Mouse (Mus musculus): ENCODE data around the gene Foxj3. TPM values are rescaled to one million over a fixed set of nuclear protein-coding genes. Genes with fewer than 3 reads are reported as not detected.

The Foxj3 gene
- polyA plus RNA-seq, 1 experiment from 2014 or later: 30.9 TPM

DNA sequence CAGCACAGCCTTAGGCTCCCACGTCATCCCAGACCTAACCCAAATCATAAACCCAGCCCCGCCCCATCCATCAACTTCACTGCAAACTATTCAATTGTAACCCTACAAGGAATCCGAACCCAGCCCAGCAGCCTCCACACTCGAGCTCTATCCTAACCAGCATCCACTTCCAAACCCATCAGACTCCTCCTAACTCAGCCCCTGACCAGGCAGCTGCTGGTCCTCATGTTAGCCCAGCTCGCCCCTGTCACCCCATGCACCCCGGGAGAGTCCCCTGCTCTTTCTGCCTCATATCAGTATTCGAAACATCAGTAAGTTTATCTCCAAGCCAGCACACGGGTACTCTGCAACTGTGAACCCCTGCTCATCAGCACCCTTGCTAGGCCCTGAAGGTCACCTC, 98.9 kb downstream of the Foxj3 start:
- H3K36me3 ChIP-seq (ENCODE audit: control insufficient read depth, insufficient read depth, low read length): no peaks in the 10 kb centered on the region
- no peak overlapping the region for H3K4me2 ChIP-seq (ENCODE audit: low read depth, low read length, severe bottlenecking)
- ATAC-seq (replicated peaks; ENCODE audit: low FRiP score): no peak
- WGBS: 84% methylated on average over 8 of the region's 8 CpGs
- no peaks in the 10 kb centered on the region for H3K27me3 ChIP-seq (ENCODE audit: control insufficient read depth, insufficient read depth, low read length)
- DNase-seq (ENCODE audit: low spot score): no peak
- H3K4me3 ChIP-seq (ENCODE audit: low read depth, low read length): no peak overlapping the region
- H3K9me3 ChIP-seq (ENCODE audit: control insufficient read depth, low read length): no peaks in the 10 kb centered on the region
- no peaks in the 10 kb centered on the region; the same call in 1 of the 2 replicates for H3K4me1 ChIP-seq (replicated peaks; ENCODE audit: control insufficient read depth, insufficient read depth, low read length)
- no peak overlapping the region for H3K9ac ChIP-seq (ENCODE audit: low read length)
- no peak overlapping the region for H3K27ac ChIP-seq (ENCODE audit: low read depth, low read length)

DNA sequence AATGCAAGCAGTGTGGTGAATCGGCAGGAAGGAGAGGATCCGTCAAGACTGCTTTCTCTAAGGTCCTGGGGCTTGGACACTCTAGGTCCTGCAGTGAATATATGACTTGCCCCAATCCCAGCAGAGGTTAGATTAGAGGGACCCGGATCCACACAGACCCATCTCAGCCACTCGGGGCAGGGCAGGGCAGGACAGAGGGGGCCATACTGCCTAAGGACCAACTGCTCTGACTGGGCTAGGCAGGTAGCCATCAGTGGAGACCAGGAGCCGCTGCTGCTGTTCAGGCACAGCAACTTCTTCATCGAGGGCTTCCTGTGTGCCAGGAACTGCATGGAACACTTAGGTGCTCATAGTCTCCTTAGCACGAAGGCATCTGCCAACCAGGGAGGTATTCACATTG, 99.9 kb downstream of the Foxj3 start:
- DNase-seq (ENCODE audit: low spot score): no peak

DNA sequence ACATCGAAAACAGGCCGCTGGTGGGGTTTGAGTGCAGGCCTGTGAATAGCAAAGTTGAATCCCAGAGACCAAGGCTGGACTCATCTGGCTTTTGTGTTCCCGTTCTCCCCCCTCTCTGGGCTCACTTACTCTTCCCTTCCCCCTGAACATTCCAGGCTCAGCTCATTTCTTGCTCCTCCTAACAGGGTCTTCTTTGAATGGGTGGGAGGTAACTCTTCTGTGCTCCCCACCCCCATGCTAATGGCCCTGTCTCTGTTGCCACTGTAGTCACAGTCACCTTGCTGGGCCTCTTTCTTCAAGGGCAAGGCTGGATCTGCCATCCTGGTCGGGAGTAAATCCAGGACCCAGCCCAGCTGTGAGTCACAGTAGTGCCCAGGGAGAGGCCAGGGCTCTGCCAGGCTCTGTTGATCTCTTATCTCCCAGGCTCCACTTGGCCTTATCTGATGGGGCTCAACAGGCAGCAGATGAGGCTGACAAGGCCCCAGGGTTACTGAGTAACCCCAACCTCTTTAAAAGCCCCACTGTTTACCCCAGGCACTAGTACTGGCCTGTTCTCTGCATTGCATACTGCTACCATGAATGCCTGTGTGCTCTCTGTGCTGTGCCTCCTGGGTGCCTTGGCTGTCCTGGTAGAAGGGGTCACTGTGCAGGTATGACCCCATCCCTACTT, 100.5 kb downstream of the Foxj3 start, which contains the start of gene Guca2a:
Gene Guca2a, plus strand, starts transcription at position 529 of the 670 bp plus-strand sequence.
- DNase-seq (ENCODE audit: low spot score) (no peak), ATAC-seq (replicated peaks; ENCODE audit: low FRiP score) (no peak)
- Histone ChIP-seq H3K4me2 (ENCODE audit: low read depth, low read length, severe bottlenecking) (no peak within 1 kb of the TSS), H3K4me3 (ENCODE audit: low read depth, low read length) (no peak within 1 kb of the TSS), H3K36me3 (ENCODE audit: control insufficient read depth, insufficient read depth, low read length) (no peaks in the 10 kb centered on the region), H3K27me3 (ENCODE audit: control insufficient read depth, insufficient read depth, low read length) (no peaks in the 10 kb centered on the region), H3K9ac (ENCODE audit: low read length) (no peak within 1 kb of the TSS), H3K4me1 (replicated peaks; ENCODE audit: control insufficient read depth, insufficient read depth, low read length) (no peaks in the 10 kb centered on the region; the same call in 1 of the 2 replicates), H3K9me3 (ENCODE audit: control insufficient read depth, low read length) (no peaks in the 10 kb centered on the region), H3K27ac (ENCODE audit: low read depth, low read length) (no peak within 1 kb of the TSS)
- 81% methylated on average over 4 of the region's 4 CpGs for WGBS

More for the DNA sequence above, 99.9 kb downstream of the Foxj3 start:
- Histone ChIP-seq H3K27me3 (ENCODE audit: control insufficient read depth, insufficient read depth, low read length) (no peaks in the 10 kb centered on the region), H3K9ac (ENCODE audit: low read length) (no peak overlapping the region), H3K4me3 (ENCODE audit: low read depth, low read length) (no peak overlapping the region), H3K27ac (ENCODE audit: low read depth, low read length) (no peak overlapping the region), H3K36me3 (ENCODE audit: control insufficient read depth, insufficient read depth, low read length) (no peaks in the 10 kb centered on the region), H3K4me1 (replicated peaks; ENCODE audit: control insufficient read depth, insufficient read depth, low read length) (no peaks in the 10 kb centered on the region; the same call in 1 of the 2 replicates), H3K4me2 (ENCODE audit: low read depth, low read length, severe bottlenecking) (no peak overlapping the region), H3K9me3 (ENCODE audit: control insufficient read depth, low read length) (no peaks in the 10 kb centered on the region)
- WGBS: 90% methylated on average over 7 of the region's 7 CpGs
- ATAC-seq (replicated peaks; ENCODE audit: low FRiP score): no peak

DNA sequence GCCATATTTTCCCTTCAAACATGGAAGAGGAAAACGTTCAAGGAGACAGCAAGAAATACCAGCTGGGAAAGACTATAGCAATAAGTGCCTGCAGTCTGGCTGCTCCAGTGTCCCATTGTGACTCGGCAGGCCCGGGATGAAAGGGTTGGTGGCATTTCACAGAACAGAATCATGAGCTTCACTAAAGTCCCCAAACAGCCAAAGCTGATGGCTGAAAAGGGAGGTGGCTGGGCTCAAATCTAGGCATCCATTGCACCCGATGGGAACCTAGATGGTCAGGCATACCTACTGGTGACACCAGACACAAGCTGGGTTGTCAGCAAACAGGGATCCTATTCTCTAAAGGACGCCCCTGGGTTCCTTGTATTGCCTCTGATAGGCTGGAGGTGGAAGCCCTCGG, 101.1 kb downstream of the Foxj3 start:
- no peaks in the 10 kb centered on the region for H3K27me3 ChIP-seq (ENCODE audit: control insufficient read depth, insufficient read depth, low read length)
- no peaks in the 10 kb centered on the region for H3K4me1 ChIP-seq (replicated peaks; ENCODE audit: control insufficient read depth, insufficient read depth, low read length)
- WGBS: 89% methylated on average over 6 of the region's 6 CpGs
- no peaks in the 10 kb centered on the region for H3K36me3 ChIP-seq (ENCODE audit: control insufficient read depth, insufficient read depth, low read length)
- H3K4me2 ChIP-seq (ENCODE audit: low read depth, low read length, severe bottlenecking): no peak overlapping the region
- H3K9ac ChIP-seq (ENCODE audit: low read length): no peak overlapping the region
- H3K27ac ChIP-seq (ENCODE audit: low read depth, low read length): no peak overlapping the region
- H3K9me3 ChIP-seq (ENCODE audit: control insufficient read depth, low read length): no peaks in the 10 kb centered on the region; the same call in 1 of the 2 replicates
- H3K4me3 ChIP-seq (ENCODE audit: low read depth, low read length): no peak overlapping the region
- DNase-seq (ENCODE audit: low spot score) (no peak), ATAC-seq (replicated peaks; ENCODE audit: low FRiP score) (no peak)

DNA sequence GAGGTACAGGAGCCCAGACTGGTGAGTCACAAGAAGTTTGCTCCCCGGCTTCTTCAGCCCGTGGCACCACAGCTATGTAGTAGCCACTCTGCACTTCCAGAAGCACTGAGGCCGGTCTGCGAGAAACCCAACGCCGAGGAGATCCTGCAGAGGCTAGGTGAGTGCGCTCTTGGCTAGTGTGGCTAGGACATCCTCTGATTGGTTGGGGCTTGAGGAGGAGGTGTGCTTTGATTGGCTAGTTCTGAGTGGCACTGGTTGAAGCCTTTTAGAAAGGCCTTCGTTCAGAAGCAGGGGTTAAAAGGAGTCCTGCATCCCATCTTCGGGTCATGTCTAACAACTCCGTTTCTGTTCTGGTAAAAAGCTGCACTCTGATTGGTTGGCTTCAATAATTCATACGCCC, 101.9 kb downstream of the Foxj3 start:
- no peak overlapping the region for H3K27ac ChIP-seq (ENCODE audit: low read depth, low read length)
- no peak overlapping the region for H3K4me2 ChIP-seq (ENCODE audit: low read depth, low read length, severe bottlenecking)
- DNase-seq (ENCODE audit: low spot score): no peak
- 59% methylated on average over 11 of the region's 11 CpGs for WGBS
- H3K4me1 ChIP-seq (replicated peaks; ENCODE audit: control insufficient read depth, insufficient read depth, low read length): no peaks in the 10 kb centered on the region
- H3K4me3 ChIP-seq (ENCODE audit: low read depth, low read length): no peak overlapping the region
- no peaks in the 10 kb centered on the region for H3K27me3 ChIP-seq (ENCODE audit: control insufficient read depth, insufficient read depth, low read length)
- ATAC-seq (replicated peaks; ENCODE audit: low FRiP score): no peak
- no peaks in the 10 kb centered on the region; the same call in 1 of the 2 replicates for H3K9me3 ChIP-seq (ENCODE audit: control insufficient read depth, low read length)
- H3K9ac ChIP-seq (ENCODE audit: low read length): no peak overlapping the region
- H3K36me3 ChIP-seq (ENCODE audit: control insufficient read depth, insufficient read depth, low read length): no peaks in the 10 kb centered on the region

DNA sequence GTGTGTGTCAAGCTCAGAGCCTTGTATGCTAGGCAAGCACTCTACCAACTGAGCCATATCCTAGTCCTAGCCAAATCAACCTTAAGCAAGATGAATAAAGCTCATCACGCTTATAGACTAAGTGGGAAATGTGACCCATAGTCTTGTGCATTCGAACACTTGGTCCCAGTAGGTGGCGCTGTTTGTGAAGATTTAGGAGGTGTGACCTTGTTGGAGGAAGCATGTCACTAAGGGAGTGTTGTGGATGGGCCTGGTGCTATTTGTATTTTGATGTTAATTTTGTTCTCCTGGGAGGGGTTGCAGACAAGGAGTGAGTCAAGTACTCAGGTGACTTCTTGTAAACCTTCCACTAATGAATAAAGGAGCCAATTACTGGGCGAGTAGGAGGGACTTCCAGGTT, 105.9 kb downstream of the Foxj3 start:
- no peak for ATAC-seq (replicated peaks; ENCODE audit: low FRiP score)
- Histone ChIP-seq H3K27ac (ENCODE audit: low read depth, low read length) (no peak overlapping the region), H3K27me3 (ENCODE audit: control insufficient read depth, insufficient read depth, low read length) (no peaks in the 10 kb centered on the region), H3K36me3 (ENCODE audit: control insufficient read depth, insufficient read depth, low read length) (no peaks in the 10 kb centered on the region), H3K4me1 (replicated peaks; ENCODE audit: control insufficient read depth, insufficient read depth, low read length) (no peaks in the 10 kb centered on the region), H3K9me3 (ENCODE audit: control insufficient read depth, low read length) (no peaks in the 10 kb centered on the region; the same call in 1 of the 2 replicates), H3K9ac (ENCODE audit: low read length) (no peak overlapping the region), H3K4me2 (ENCODE audit: low read depth, low read length, severe bottlenecking) (no peak overlapping the region), H3K4me3 (ENCODE audit: low read depth, low read length) (no peak overlapping the region)
- 87% methylated on average over 4 of the region's 4 CpGs for WGBS
- DNase-seq (ENCODE audit: low spot score): no peak

DNA sequence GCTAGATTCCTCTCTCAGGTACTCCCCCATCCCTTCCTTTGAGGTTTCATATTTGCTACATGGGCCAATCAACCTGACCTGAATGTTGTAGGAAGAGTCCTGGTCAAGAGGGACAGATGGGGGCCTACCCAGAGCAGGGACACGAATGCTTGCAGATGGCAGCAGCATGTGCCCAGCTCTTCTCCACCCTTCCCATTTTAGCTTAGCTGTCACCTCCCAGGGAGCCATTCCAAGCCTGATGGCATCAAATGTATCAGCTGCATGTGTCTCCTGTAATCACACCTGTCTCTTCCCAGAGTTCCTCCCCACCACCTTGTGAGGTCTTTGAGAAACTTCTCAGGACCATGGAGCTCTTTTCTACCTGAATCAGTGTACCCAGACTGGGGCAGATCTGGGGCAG, 120.2 kb downstream of the Foxj3 start:
- Histone ChIP-seq H3K4me3 (ENCODE audit: low read depth, low read length) (no peak overlapping the region), H3K27me3 (ENCODE audit: control insufficient read depth, insufficient read depth, low read length) (no peaks in the 10 kb centered on the region), H3K36me3 (ENCODE audit: control insufficient read depth, insufficient read depth, low read length) (no peaks in the 10 kb centered on the region), H3K4me1 (replicated peaks; ENCODE audit: control insufficient read depth, insufficient read depth, low read length) (no peaks in the 10 kb centered on the region), H3K9me3 (ENCODE audit: control insufficient read depth, low read length) (peaks cover 4% of the 10 kb centered on the region; the same call in 1 of the 2 replicates), H3K9ac (ENCODE audit: low read length) (no peak overlapping the region), H3K4me2 (ENCODE audit: low read depth, low read length, severe bottlenecking) (no peak overlapping the region), H3K27ac (ENCODE audit: low read depth, low read length) (no peak overlapping the region)
- ATAC-seq (replicated peaks; ENCODE audit: low FRiP score) (no peak), DNase-seq (ENCODE audit: low spot score) (no peak)
- 90% methylated on average over 1 of the region's 1 CpGs for WGBS

DNA sequence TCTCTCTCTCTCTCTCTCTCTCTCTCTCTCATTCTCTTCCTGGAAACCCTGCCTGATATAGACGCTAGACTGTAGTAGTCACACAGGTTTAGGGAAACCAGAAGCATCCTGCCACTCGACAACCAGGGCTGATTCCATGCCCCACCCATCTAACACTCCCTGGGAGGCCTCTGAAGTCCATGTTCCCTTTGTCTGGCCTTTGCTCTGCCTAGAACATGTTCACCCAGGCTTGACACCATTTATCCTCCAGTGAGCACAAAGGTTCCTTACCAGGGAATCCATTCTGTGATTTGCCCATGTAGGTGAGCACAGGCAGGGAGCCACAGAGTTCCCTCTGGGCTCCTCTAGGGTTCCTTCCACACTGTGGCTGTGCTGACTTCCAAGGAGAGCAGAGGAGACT, 121.4 kb downstream of the Foxj3 start:
- no peaks in the 10 kb centered on the region for H3K4me1 ChIP-seq (replicated peaks; ENCODE audit: control insufficient read depth, insufficient read depth, low read length)
- 59% methylated on average over 2 of the region's 2 CpGs for WGBS
- no peak for ATAC-seq (replicated peaks; ENCODE audit: low FRiP score)

DNA sequence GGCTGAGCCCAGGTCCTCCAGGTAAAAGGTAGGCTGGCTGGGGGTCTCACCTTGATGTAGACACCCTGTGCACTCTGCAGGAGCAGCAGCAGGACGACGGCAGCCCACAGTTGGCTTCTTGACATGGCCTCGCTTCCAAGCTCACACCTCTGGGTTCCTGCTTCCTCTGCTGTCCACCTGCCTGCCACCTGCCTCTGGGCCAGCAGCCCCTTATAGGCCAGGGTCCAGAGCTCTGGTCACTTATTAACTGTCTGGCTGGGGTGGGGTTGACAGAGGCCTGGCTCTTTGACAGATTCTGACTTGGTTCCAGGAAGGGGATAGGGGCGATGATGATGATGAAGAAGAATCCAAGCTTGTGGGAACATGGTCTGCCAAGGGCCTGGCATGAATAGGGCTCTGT, 121.9 kb downstream of the Foxj3 start, which contains the start of gene Guca2b:
Gene Guca2b, minus strand, starts transcription at position 224 of the 400 bp plus-strand sequence.
- no peak within 1 kb of the TSS for H3K27ac ChIP-seq (ENCODE audit: low read depth, low read length)

More for the DNA sequence above, 121.4 kb downstream of the Foxj3 start:
- Histone ChIP-seq H3K36me3 (ENCODE audit: control insufficient read depth, insufficient read depth, low read length) (no peaks in the 10 kb centered on the region), H3K9ac (ENCODE audit: low read length) (no peak overlapping the region), H3K4me2 (ENCODE audit: low read depth, low read length, severe bottlenecking) (no peak overlapping the region), H3K4me3 (ENCODE audit: low read depth, low read length) (no peak overlapping the region), H3K9me3 (ENCODE audit: control insufficient read depth, low read length) (peaks cover under 1% of the 10 kb centered on the region; the same call in 1 of the 2 replicates), H3K27me3 (ENCODE audit: control insufficient read depth, insufficient read depth, low read length) (no peaks in the 10 kb centered on the region), H3K27ac (ENCODE audit: low read depth, low read length) (no peak overlapping the region)
- no peak for DNase-seq (ENCODE audit: low spot score)

More for the DNA sequence above, 121.9 kb downstream of the Foxj3 start, which contains the start of gene Guca2b:
- Histone ChIP-seq H3K36me3 (ENCODE audit: control insufficient read depth, insufficient read depth, low read length) (no peaks in the 10 kb centered on the region), H3K9ac (ENCODE audit: low read length) (no peak within 1 kb of the TSS), H3K4me1 (replicated peaks; ENCODE audit: control insufficient read depth, insufficient read depth, low read length) (no peaks in the 10 kb centered on the region), H3K4me2 (ENCODE audit: low read depth, low read length, severe bottlenecking) (no peak within 1 kb of the TSS), H3K27me3 (ENCODE audit: control insufficient read depth, insufficient read depth, low read length) (no peaks in the 10 kb centered on the region), H3K9me3 (ENCODE audit: control insufficient read depth, low read length) (no peaks in the 10 kb centered on the region), H3K4me3 (ENCODE audit: low read depth, low read length) (no peak within 1 kb of the TSS)
- no peak for DNase-seq (ENCODE audit: low spot score)
- WGBS: 96% methylated on average over 4 of the region's 4 CpGs
- no peak for ATAC-seq (replicated peaks; ENCODE audit: low FRiP score)

Measured in forebrain, embryonic 11.5 days (tissue).